Mouse (Mus musculus): Measurements from ENCODE around the gene Spg7. TPM values are rescaled to one million over a fixed set of nuclear protein-coding genes. Genes with fewer than 3 reads are reported as not detected.

Gene Spg7
- total and polyA plus RNA-seq, 3 experiments = 28.9 to 36.0 TPM; not detected in 1

GRCm38 (mm10) chr8:123138741-123139140 is 76.0 kb downstream of the Spg7 start:
- no peak overlapping the region for H3K9ac ChIP-seq (ENCODE audit: control insufficient read depth, low read depth, low read length, poor library complexity, severe bottlenecking)
- H3K27ac ChIP-seq (ENCODE audit: control insufficient read depth, low read depth, low read length) = no peak overlapping the region
- no peak overlapping the region for H3K4me3 ChIP-seq (ENCODE audit: control insufficient read depth in 1 of 2, insufficient read depth in 1 of 2, low read depth in 2 of 2, low read length in 2 of 2)
- H3K4me1 ChIP-seq (ENCODE audit: control insufficient read depth in 1 of 2, insufficient read depth in 2 of 2, low read length in 2 of 2) = no peaks in the 10 kb centered on the region
- H3K9me3 ChIP-seq (replicated peaks; ENCODE audit: insufficient read depth, low read length) = no peaks in the 10 kb centered on the region
- DNase-seq (ENCODE audit: low read depth, low spot score) = no peak
- H3K79me2 ChIP-seq (ENCODE audit: control insufficient read depth, insufficient read depth, low read length, poor library complexity) = no peaks in the 10 kb centered on the region
- no peaks in the 10 kb centered on the region for H3K27me3 ChIP-seq (ENCODE audit: control insufficient read depth in 1 of 2, insufficient read depth in 2 of 2, low read length in 2 of 2)
- H3K36me3 ChIP-seq (ENCODE audit: control insufficient read depth in 1 of 2, insufficient read depth in 2 of 2, low read length in 2 of 2) = no peaks in the 10 kb centered on the region
- TF ChIP-seq MXI1 (IDR thresholded peaks at IDR 0.05; ENCODE audit: low read depth, low read length) (no peak), TBP (IDR thresholded peaks at IDR 0.05; ENCODE audit: low read depth, low read length) (no peak), POLR2AphosphoS2 (IDR thresholded peaks at IDR 0.05; ENCODE audit: low read length) (no peak), RAD21 (IDR thresholded peaks at IDR 0.05; ENCODE audit: low read depth, low read length) (no peak), USF1 (IDR thresholded peaks at IDR 0.05; ENCODE audit: low read depth, low read length) (no peak), GABPA (IDR thresholded peaks at IDR 0.05; ENCODE audit: low read depth, low read length) (no peak), MAZ (IDR thresholded peaks at IDR 0.05; ENCODE audit: low read depth, low read length) (no peak), CHD1 (IDR thresholded peaks at IDR 0.05; ENCODE audit: low read depth, low read length) (no peak), MYC (IDR thresholded peaks at IDR 0.05; ENCODE audit: low read depth, low read length) (no peak), MAX (IDR thresholded peaks at IDR 0.05; ENCODE audit: low read length) (no peak), POLR2A (IDR thresholded peaks at IDR 0.05; ENCODE audit: control insufficient read depth in 1 of 2, insufficient read depth in 1 of 2, low read depth in 1 of 2, low read length in 2 of 2, poor library complexity in 1 of 2) (no peak), MEF2A (IDR thresholded peaks at IDR 0.05; ENCODE audit: extremely low read depth, insufficient replicate concordance, low read depth, low read length, poor library complexity, severe bottlenecking) (no peak), E2F4 (IDR thresholded peaks at IDR 0.05; ENCODE audit: borderline replicate concordance, low read depth, low read length) (no peak)

DNA sequence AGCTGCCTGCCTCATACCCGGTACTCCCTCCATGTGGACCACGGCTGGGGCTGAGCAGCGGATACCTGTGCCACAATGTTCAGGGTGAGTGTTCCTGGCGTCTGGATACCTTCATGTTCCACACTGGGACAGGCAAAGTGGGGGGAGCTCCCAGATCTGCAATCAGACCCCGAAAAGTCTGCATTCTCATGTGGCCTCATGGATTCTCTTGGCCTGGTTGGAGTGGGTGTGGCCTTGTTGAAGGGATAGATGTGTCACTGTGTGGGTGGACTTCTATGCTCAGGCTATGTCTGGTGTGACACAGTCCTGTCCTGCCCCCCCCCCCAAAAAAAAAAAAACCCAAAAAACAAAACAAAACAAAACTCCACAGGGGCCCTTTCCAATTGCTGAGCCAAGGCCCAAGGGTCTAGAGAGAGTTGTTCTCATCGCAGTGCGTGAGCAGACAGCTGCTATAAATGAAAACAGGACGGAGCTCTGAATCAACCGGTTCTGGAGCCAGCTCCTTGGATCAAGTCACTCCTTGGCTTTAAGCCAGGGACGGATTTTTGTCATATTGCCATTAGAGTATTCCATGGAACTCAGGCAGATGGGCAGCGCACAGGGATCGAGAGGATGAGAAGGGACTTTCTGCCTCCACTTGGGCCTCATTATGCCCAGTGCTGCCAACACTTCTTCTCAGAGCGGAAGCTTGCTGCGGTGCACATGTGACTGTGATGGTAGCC is 79.2 kb downstream of the Spg7 start:
- no peaks in the 10 kb centered on the region for H3K9me3 ChIP-seq (replicated peaks; ENCODE audit: insufficient read depth, low read length)
- no peaks in the 10 kb centered on the region for H3K4me1 ChIP-seq (ENCODE audit: control insufficient read depth in 1 of 2, insufficient read depth in 2 of 2, low read length in 2 of 2)
- no peaks in the 10 kb centered on the region for H3K79me2 ChIP-seq (ENCODE audit: control insufficient read depth, insufficient read depth, low read length, poor library complexity)
- no peak overlapping the region for H3K4me3 ChIP-seq (ENCODE audit: control insufficient read depth in 1 of 2, insufficient read depth in 1 of 2, low read depth in 2 of 2, low read length in 2 of 2)
- no peaks in the 10 kb centered on the region for H3K27me3 ChIP-seq (ENCODE audit: control insufficient read depth in 1 of 2, insufficient read depth in 2 of 2, low read length in 2 of 2)
- no peak for TF ChIP-seq TAL1 (IDR thresholded peaks at IDR 0.05; ENCODE audit: low read length)
- TF ChIP-seq ZMIZ1 (IDR thresholded peaks at IDR 0.05; ENCODE audit: low read depth, low read length) = no peak
- no peak for TF ChIP-seq NRF1 (IDR thresholded peaks at IDR 0.05; ENCODE audit: insufficient read depth, low read depth, low read length, poor library complexity, severe bottlenecking)
- TF ChIP-seq TBP (IDR thresholded peaks at IDR 0.05; ENCODE audit: low read depth, low read length) = no peak
- TF ChIP-seq MXI1 (IDR thresholded peaks at IDR 0.05; ENCODE audit: low read depth, low read length) = no peak
- TF ChIP-seq POLR2AphosphoS2 (IDR thresholded peaks at IDR 0.05; ENCODE audit: low read length) = no peak
- no peak for TF ChIP-seq TCF12 (IDR thresholded peaks at IDR 0.05; ENCODE audit: low read depth, low read length)
- no peak for TF ChIP-seq NELFE (IDR thresholded peaks at IDR 0.05; ENCODE audit: low read depth, low read length)
- no peak for TF ChIP-seq ZC3H11A (IDR thresholded peaks at IDR 0.05; ENCODE audit: low read depth, low read length)
- TF ChIP-seq ETS1 (IDR thresholded peaks at IDR 0.05; ENCODE audit: low read depth, low read length) = no peak
- no peak for TF ChIP-seq EP300 (IDR thresholded peaks at IDR 0.05; ENCODE audit: low read depth in 1 of 2, low read length in 2 of 2)
- no peak for DNase-seq (ENCODE audit: low read depth, low spot score)
- H3K27ac ChIP-seq (ENCODE audit: control insufficient read depth, low read depth, low read length) = no peak overlapping the region
- H3K36me3 ChIP-seq (ENCODE audit: control insufficient read depth in 1 of 2, insufficient read depth in 2 of 2, low read length in 2 of 2) = no peaks in the 10 kb centered on the region
- no peak overlapping the region for H3K9ac ChIP-seq (ENCODE audit: control insufficient read depth, low read depth, low read length, poor library complexity, severe bottlenecking)

Measured in MEL (cell line).